Mouse (Mus musculus) liver, adult 2 months (tissue): ENCODE data around the gene Sbk3.

Source experiments
- CTCF ChIP-seq: fragments of 200-500 bp; IDR thresholded peaks from 2 replicates; pipeline ENCODE4 v1.5.1; 2011; ENCODE audit warnings: low read depth, low read length, control low read depth
- POLR2A ChIP-seq: fragments of 200-500 bp; IDR thresholded peaks from 2 replicates; pipeline ENCODE4 v1.6.1; 2011; ENCODE audit warnings: low read length, control low read depth; ENCODE audit not compliant: insufficient read depth; ENCODE audit errors: extremely low read depth

GRCm38 (mm10) chr7:4996003-4996895, 25.3 kb upstream of the Sbk3 start, which contains the start of gene Zfp579:
- TF ChIP-seq POLR2A (0 out of 2 replicates have a peak, but pooled peaks have one; percentile 2), CTCF (no peak)
